Mouse (Mus musculus): ENCODE data around the gene Lrrc75a. TPM values are rescaled to one million over a fixed set of nuclear protein-coding genes. Genes with fewer than 3 reads are reported as not detected.

Lrrc75a gene
- polyA plus RNA-seq, 1 experiment from 2014 or later = 10.0 TPM

DNA sequence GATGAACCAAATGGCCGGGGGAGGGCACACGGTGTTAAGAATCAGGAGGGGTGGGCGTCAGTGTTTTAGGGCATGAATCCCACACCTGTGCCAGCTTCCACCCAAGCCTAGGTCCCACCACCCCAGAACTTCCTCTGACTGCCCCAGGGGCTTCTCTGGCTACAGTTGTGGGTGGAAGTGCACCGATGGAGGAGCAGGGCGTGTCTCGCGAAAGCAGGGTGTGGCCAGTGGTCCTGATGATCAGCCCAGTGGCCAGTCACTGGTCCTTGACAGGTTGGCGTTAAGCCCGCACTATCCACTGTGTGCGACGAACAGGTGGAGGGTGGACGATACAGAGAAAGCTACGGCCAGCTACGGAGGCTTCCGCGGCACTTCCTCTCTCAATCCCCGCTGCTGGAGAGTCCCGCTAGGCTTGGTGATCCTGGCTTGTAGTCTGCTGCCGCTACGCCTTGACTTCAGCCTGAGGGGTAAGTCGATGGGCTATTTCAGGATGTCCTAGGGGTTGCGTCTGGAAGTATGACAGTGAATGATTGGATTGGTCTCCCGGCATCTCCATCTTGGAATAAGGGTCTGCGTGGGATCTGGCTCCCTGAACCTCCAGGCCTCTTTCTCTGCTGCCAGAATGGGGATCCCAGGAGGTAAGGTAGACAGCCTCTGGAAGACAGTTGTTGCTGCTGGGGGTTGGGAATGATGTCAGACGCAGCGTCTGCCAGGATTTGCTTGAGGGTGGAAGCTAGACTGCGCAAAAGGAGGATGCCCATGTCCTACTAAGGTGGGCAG, 72.5 kb downstream of the Lrrc75a start:
- no peaks in the 10 kb centered on the region for H3K9me3 ChIP-seq
- H3K27me3 ChIP-seq (replicated peaks) = 0 out of 2 replicates have a peak, but pooled peaks cover 7% of the 10 kb centered on the region
- peak overlapping the region; percentile 48; the same call in 1 of the 2 replicates for H3K27ac ChIP-seq
- peaks cover 9% of the 10 kb centered on the region; the same call in 1 of the 2 replicates for H3K4me1 ChIP-seq
- no peaks in the 10 kb centered on the region for H3K36me3 ChIP-seq
- WGBS = 5% methylated on average over 27 of the region's 27 CpGs
- H3K9ac ChIP-seq = peak overlapping the region; percentile 29
- H3K4me3 ChIP-seq (replicated peaks) = peak overlapping the region; percentile 50
- H3K4me2 ChIP-seq = peak overlapping the region; percentile 98
- ATAC-seq (ENCODE audit: insufficient read depth, low FRiP score, low read depth) = peak; percentile 46

DNA sequence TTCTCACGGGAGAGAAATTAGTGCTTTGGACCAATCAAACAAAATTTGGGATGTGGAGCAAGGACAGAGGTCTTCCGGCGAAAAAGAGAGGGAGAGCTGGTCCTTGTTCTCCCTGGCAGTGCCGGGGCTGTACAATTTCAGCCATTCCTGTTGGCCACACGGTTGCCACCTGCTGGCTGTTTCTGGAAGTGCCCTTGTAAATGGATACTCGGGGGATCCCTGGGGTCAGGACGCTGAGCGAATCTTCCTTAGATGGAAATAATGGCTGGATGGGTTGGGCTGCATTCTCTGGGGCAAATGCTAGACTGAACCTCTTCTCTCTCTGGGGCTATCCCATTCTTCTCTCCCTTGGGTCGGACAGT, 73.0 kb downstream of the Lrrc75a start:
- WGBS = 2% methylated on average over 9 of the region's 9 CpGs
- H3K27me3 ChIP-seq (replicated peaks) = 0 out of 2 replicates have a peak, but pooled peaks cover 7% of the 10 kb centered on the region
- peak overlapping the region; percentile 48; the same call in 1 of the 2 replicates for H3K27ac ChIP-seq
- H3K4me1 ChIP-seq = peaks cover 9% of the 10 kb centered on the region; the same call in 1 of the 2 replicates
- peak; percentile 65 for ATAC-seq (ENCODE audit: insufficient read depth, low FRiP score, low read depth)
- peak overlapping the region; percentile 98 for H3K4me2 ChIP-seq
- H3K9me3 ChIP-seq = no peaks in the 10 kb centered on the region
- H3K9ac ChIP-seq = peak overlapping the region; percentile 29
- peak overlapping the region; percentile 50 for H3K4me3 ChIP-seq (replicated peaks)
- no peaks in the 10 kb centered on the region for H3K36me3 ChIP-seq

DNA sequence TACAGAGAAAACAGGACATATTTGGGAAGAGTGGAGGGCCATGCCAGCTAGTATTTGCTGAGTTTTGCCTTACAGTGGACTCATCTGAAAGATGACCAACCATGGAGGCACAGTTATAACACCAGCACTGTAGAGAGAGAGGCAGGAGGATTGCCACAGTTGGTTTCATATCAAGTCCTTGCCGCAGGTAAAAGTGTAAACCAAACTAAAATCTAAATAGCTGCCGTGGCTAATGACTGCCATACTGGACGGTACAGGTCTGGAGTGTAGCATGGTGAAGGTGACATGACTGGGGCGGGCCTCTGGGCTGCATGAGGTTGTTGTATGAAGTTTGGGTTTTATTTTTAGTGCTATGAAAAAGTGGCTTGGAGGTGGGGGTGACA, 73.6 kb downstream of the Lrrc75a start:
- ATAC-seq (ENCODE audit: insufficient read depth, low FRiP score, low read depth) = no peak
- WGBS = 79% methylated on average over 4 of the region's 4 CpGs
- Histone ChIP-seq H3K27ac (no peak overlapping the region), H3K4me1 (peaks cover 9% of the 10 kb centered on the region; the same call in 1 of the 2 replicates), H3K4me3 (replicated peaks) (no peak overlapping the region), H3K27me3 (replicated peaks) (0 out of 2 replicates have a peak, but pooled peaks cover 7% of the 10 kb centered on the region), H3K4me2 (no peak overlapping the region), H3K36me3 (no peaks in the 10 kb centered on the region), H3K9ac (no peak overlapping the region), H3K9me3 (no peaks in the 10 kb centered on the region)

DNA sequence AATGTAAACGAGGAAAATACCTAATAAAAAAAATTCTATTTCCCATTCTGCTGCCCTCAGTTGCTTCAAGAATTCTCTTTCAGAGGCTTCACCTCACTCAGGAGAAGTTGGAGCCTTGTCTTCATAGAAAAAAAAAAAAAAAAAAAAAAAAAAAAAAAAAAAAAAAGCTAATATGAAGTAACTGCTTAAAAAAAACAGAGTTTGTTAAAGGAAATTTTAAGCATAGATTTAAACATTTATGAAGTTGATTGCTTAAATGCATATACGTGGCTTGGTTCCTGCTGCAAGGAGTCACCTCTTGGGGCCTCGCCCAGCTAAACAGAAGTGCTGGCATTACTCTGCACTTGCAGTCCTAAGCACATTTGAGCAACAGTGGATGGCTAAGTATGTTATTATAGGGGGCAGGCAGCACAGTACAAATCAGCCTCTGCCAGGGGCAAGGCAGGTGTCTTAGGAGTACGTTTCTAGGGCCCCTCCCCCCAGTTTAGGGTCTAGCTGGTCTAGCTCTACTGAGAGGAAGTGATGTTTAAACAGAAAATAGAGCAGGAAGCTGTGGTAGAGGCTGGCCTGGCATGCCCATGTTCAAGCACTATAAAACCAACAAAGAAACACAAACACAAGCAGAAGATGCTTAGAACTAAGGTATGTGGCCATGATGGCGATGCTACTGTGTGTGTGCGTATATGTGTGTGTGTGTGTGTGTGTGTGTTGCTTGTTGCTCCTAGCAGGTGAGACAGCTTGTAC, 74.2 kb downstream of the Lrrc75a start, which contains the start of gene Trpv2:
Gene Trpv2, plus strand, starts transcription at position 528 of the 744 bp plus-strand sequence.
- WGBS = 70% methylated on average over 6 of the region's 6 CpGs
- no peak within 1 kb of the TSS for H3K27ac ChIP-seq
- peak within 1 kb of the TSS; percentile 50 for H3K4me3 ChIP-seq (replicated peaks)
- peaks cover 9% of the 10 kb centered on the region; the same call in 1 of the 2 replicates for H3K4me1 ChIP-seq
- no peaks in the 10 kb centered on the region for H3K9me3 ChIP-seq
- H3K27me3 ChIP-seq (replicated peaks) = 0 out of 2 replicates have a peak, but pooled peaks cover 7% of the 10 kb centered on the region
- no peaks in the 10 kb centered on the region for H3K36me3 ChIP-seq
- no peak within 1 kb of the TSS for H3K9ac ChIP-seq
- peak within 1 kb of the TSS; percentile 98 for H3K4me2 ChIP-seq
- no peak for ATAC-seq (ENCODE audit: insufficient read depth, low FRiP score, low read depth)

DNA sequence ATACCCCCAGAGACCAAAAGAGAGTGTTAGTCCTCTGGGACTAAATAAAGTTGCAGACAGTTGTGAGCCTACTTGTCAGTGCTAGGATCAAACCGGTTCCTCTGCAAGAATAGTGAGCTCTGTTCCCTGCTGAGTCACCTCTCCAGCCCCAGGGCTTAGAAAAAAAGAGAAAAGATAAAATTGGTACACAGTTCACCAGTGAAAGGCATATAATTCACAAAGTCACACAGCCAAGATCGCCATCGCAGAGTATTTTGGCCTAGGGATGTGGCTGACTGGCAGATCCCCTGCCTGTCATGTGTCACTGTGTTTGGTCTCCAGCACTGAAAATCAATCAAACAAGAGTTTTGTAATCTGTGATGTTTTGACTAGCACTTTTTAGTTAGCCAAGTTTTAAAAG, 80.0 kb downstream of the Lrrc75a start:
- H3K9me3 ChIP-seq = no peaks in the 10 kb centered on the region
- 61% methylated on average over 3 of the region's 3 CpGs for WGBS
- ATAC-seq (ENCODE audit: insufficient read depth, low FRiP score, low read depth) = peak; percentile 43; the same call in 1 of the 2 replicates

DNA sequence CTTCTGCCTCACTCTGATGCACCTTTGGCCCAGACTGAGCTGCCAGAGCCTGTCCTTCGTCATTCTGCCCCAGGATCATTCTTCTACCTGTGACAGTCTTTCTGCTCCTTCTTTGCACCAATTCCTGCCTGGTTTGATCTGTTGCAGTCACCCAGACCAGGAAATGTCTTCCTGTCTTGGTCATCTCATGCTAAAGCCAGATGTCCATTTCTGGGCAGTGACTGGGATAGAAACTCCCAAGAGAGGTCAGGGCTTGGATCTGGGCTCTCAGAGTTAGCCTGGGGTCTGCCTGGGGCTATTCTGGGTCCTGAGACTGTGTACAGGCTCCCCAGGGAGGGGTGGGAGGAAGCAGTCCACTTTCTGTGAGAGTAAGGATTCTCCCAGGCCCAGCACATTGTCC, 82.1 kb downstream of the Lrrc75a start:
- ATAC-seq (ENCODE audit: insufficient read depth, low FRiP score, low read depth) = no peak
- no peak overlapping the region for H3K9ac ChIP-seq
- no peaks in the 10 kb centered on the region for H3K9me3 ChIP-seq
- 38% methylated on average over 1 of the region's 1 CpGs for WGBS
- H3K36me3 ChIP-seq = no peaks in the 10 kb centered on the region
- H3K4me1 ChIP-seq = no peaks in the 10 kb centered on the region
- H3K4me2 ChIP-seq = no peak overlapping the region
- H3K27me3 ChIP-seq (replicated peaks) = no peaks in the 10 kb centered on the region
- no peak overlapping the region for H3K4me3 ChIP-seq (replicated peaks)
- H3K27ac ChIP-seq = no peak overlapping the region

More for the DNA sequence above, 80.0 kb downstream of the Lrrc75a start:
- Histone ChIP-seq H3K9ac (no peak overlapping the region), H3K4me3 (replicated peaks) (no peak overlapping the region), H3K27me3 (replicated peaks) (no peaks in the 10 kb centered on the region), H3K27ac (no peak overlapping the region), H3K4me1 (no peaks in the 10 kb centered on the region), H3K36me3 (no peaks in the 10 kb centered on the region), H3K4me2 (no peak overlapping the region)

DNA sequence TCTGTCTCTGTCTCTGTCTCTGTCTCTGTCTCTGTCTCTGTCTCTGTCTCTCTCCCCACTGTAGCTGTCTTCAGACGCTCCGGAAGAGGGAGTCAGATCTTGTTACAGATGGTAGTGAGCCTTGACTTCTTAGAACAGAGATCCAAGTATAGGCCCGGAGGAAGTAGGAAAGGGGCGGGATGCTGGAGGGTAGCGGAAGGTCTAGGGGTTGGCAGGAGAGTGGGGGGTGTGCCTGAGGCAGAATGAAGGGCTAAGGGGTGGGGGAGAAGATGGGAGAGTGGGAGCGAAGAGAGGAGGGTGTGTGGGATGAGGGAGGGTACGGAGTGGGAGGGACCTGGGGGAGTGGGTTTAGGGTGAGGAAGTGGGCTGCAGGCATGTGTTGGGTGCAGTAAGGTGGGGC, 82.6 kb downstream of the Lrrc75a start:
- no peaks in the 10 kb centered on the region for H3K9me3 ChIP-seq
- no peaks in the 10 kb centered on the region for H3K36me3 ChIP-seq
- 64% methylated on average over 7 of the region's 7 CpGs for WGBS
- ATAC-seq (ENCODE audit: insufficient read depth, low FRiP score, low read depth) = no peak
- no peaks in the 10 kb centered on the region for H3K27me3 ChIP-seq (replicated peaks)
- no peak overlapping the region for H3K27ac ChIP-seq
- H3K4me2 ChIP-seq = no peak overlapping the region
- H3K4me1 ChIP-seq = no peaks in the 10 kb centered on the region
- H3K9ac ChIP-seq = no peak overlapping the region
- no peak overlapping the region for H3K4me3 ChIP-seq (replicated peaks)

DNA sequence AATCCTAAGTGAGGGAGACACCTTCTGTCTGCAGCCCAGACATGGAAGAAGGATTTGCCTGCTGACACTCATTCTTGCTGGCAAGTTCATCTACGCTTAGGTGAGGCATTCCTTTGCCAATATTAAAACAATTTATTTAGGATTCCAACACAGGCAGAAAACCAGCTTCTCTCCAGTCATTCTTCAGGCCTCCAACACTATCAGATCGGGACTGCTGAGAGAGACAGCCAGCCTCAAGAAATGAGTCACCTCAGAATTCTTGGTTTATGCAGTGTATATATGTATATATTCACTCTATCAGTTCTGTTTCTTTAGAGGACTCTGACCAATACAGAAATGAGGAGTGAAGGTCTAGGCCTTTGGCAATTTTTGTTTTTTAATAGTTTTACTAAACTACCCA, 84.7 kb downstream of the Lrrc75a start:
- Histone ChIP-seq H3K4me1 (no peaks in the 10 kb centered on the region), H3K27ac (no peak overlapping the region)
- WGBS = 77% methylated on average over 2 of the region's 2 CpGs

DNA sequence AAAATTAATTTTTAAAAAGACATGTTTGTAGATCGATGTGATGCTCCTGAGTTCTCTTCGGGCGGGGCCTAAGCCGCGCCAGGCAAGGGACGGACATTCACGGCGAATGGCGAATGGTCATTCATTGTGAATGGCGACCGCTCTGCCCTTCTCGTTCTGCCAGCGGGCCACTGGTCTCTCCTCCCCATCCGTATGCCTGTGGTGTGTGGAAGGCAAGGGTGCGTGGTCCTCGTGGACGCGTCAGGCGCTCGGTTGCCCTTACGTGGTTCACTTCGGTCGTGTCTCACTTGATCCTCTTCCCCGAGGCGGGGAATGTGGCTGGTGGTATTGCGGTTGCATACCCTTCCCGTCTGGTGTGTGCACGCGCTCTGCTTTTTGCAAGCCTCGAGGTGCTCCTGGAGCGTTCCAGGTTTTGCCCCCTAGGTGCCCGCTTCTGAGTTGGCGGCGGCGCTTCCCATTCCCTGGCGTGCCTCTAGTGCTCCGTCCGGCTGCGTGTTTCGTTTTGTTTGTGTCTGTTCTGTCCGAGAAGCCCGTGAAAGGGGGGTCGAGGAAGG, 87.8 kb downstream of the Lrrc75a start:
- 0 out of 2 replicates have a peak, but pooled peaks cover under 1% of the 10 kb centered on the region for H3K4me1 ChIP-seq
- peak overlapping the region; percentile 68 for H3K4me2 ChIP-seq
- no peaks in the 10 kb centered on the region for H3K36me3 ChIP-seq
- no peaks in the 10 kb centered on the region for H3K9me3 ChIP-seq
- H3K9ac ChIP-seq = no peak overlapping the region
- H3K27ac ChIP-seq = no peak overlapping the region
- 32% methylated on average over 43 of the region's 43 CpGs for WGBS
- peak overlapping the region; percentile 34 for H3K4me3 ChIP-seq (replicated peaks)
- H3K27me3 ChIP-seq (replicated peaks) = no peaks in the 10 kb centered on the region
- ATAC-seq (ENCODE audit: insufficient read depth, low FRiP score, low read depth) = no peak

More for the DNA sequence above, 84.7 kb downstream of the Lrrc75a start:
- no peak for ATAC-seq (ENCODE audit: insufficient read depth, low FRiP score, low read depth)
- no peaks in the 10 kb centered on the region for H3K36me3 ChIP-seq
- no peaks in the 10 kb centered on the region for H3K27me3 ChIP-seq (replicated peaks)
- H3K4me3 ChIP-seq (replicated peaks) = no peak overlapping the region
- no peak overlapping the region for H3K9ac ChIP-seq
- H3K4me2 ChIP-seq = no peak overlapping the region
- no peaks in the 10 kb centered on the region for H3K9me3 ChIP-seq

DNA sequence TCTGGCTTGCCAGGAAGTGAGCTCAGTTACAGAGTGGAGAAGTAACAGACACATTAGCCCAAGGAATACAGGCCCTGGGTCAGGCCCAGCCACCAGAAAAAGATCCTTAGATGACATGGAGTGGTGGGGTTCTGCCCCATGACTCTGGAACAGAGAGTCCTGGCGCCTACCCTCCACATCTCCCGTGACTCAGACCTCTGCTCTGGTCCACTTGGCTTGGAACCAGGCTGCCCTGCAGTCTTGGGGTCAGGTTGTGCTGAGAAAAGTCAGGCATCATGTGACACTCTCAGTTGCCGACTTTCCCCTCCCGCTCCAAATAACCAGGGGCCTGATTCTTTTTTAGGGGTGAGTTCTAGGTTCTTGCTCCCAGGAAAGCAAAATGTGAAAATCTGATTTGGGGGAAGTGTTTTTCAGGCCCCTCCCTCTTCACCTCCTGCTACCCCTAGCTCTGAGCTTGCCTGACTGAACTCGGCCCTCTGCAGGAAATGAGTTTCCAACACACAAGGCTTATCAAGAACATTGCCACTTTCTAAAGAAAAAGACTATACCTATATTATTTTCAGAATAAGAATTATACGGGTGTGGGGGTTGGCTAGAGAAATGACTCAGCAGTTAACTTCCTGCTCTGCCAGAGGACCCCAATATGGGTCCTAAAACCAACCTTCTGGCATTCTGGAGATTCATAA, 89.2 kb downstream of the Lrrc75a start:
- H3K27me3 ChIP-seq (replicated peaks) = no peaks in the 10 kb centered on the region
- no peak overlapping the region for H3K9ac ChIP-seq
- H3K4me3 ChIP-seq (replicated peaks) = no peak overlapping the region
- H3K4me1 ChIP-seq = peaks cover 12% of the 10 kb centered on the region
- ATAC-seq (ENCODE audit: insufficient read depth, low FRiP score, low read depth) = no peak
- 51% methylated on average over 6 of the region's 6 CpGs for WGBS
- H3K36me3 ChIP-seq = no peaks in the 10 kb centered on the region
- H3K4me2 ChIP-seq = no peak overlapping the region
- H3K9me3 ChIP-seq = no peaks in the 10 kb centered on the region
- H3K27ac ChIP-seq = no peak overlapping the region

DNA sequence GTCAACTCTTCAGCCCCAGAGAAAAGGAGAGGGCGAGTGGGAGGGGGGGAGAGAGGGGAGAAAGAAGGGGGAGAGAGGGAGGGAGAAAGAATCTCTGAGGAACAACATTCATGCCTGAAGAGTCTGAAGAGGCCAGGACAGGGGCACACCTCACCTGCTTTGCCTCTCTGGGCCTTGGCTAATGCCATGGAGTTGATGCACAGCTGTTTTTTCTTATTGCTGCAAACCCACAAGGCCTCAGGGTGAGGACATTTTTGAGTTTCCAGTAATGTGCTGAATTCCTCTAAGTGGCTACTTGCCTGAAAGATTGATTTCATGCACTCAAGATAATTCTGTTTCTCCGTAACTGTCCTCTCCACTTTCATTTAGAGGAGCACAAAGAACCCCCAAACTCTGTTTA, 90.2 kb downstream of the Lrrc75a start:
- no peak overlapping the region for H3K4me2 ChIP-seq
- peaks cover 18% of the 10 kb centered on the region for H3K4me1 ChIP-seq
- WGBS = 60% methylated on average over 2 of the region's 2 CpGs
- no peak overlapping the region for H3K9ac ChIP-seq
- no peak for ATAC-seq (ENCODE audit: insufficient read depth, low FRiP score, low read depth)
- H3K27ac ChIP-seq = no peak overlapping the region
- H3K9me3 ChIP-seq = no peaks in the 10 kb centered on the region
- no peaks in the 10 kb centered on the region for H3K27me3 ChIP-seq (replicated peaks)
- no peak overlapping the region for H3K4me3 ChIP-seq (replicated peaks)
- H3K36me3 ChIP-seq = 0 out of 2 replicates have a peak, but pooled peaks cover 2% of the 10 kb centered on the region
